Mouse (Mus musculus) adrenal gland, adult 2 months (tissue): Measurements from ENCODE around the gene Obox5. TPM values are rescaled to one million over a fixed set of nuclear protein-coding genes. Genes with fewer than 3 reads are reported as not detected.
"Not testable (repeated sequence)": the region's sequence is repeated elsewhere in the genome, so short reads cannot be mapped to it uniquely, and the experiment has no call there.

Experiments
- DNase-seq: peaks from one replicate; pipeline ENCODE4 v3.0.0; 2021
- long read RNA-seq: library from polyadenylated mRNA; stranded (forward); transcript quantifications from one replicate; pipeline ENCODE4 v2.0.0, GENCODE M21; 2021
- polyA plus RNA-seq: library from polyadenylated mRNA; depleted of rRNA; stranded (reverse); fragments of >200 nt; gene quantifications from 2 replicates; pipeline ENCODE4 v1.2.3, GENCODE M21; 2012; rRNA removed
- total RNA-seq, 2 experiments: library from RNA; stranded (reverse); gene quantifications; 2 replicates each; pipeline ENCODE4 v1.2.3; 2021

Gene Obox5
- not detected for total RNA-seq
- not detected in 2 replicates for polyA plus RNA-seq
- long read RNA-seq: 0 reads

DNA sequence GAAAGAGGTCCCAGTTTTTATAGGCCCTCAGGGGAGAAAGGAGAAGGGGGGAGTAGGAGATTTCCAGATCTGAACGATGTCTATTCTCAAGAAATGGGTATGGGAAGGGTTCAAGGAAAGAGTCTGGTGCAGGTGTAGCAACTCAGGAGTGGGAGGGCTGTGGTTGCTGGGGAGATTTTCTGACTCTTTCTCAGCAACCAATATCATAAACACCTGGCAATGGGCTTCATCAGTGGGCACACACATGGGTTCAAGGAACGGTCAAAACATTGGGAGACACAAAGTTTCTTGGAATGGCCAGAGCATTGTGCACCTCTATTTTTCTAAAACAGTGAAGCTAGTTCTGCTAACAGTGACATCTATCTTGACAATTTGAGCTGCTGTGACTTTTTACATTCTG is at the start of gene Obox5:
Obox5 (plus strand) TSS at position 301 of the 400 bp plus-strand sequence.
- not testable (repeated sequence) for DNase-seq

GRCm38 (mm10) chr7:15749296-15749695 is 635 bp upstream of the Obox5 start:
- DNase-seq: not testable (repeated sequence)

Other genes starting within 250 kb of the Obox5 start
- gene Obox3, start 110.2 kb upstream of the Obox5 start, total RNA-seq: not detected
- not detected in 2 replicates for gene Obox3, start 110.2 kb upstream of the Obox5 start, polyA plus RNA-seq
- not detected for gene Obox6, start 89.5 kb downstream of the Obox5 start, total RNA-seq
- not detected in 2 replicates for gene Obox6, start 89.5 kb downstream of the Obox5 start, polyA plus RNA-seq
- not detected for gene Crx, start 129.8 kb downstream of the Obox5 start, total RNA-seq
- gene Crx, start 129.8 kb downstream of the Obox5 start, polyA plus RNA-seq: not detected in 2 replicates
- gene Crxos, start 132.5 kb downstream of the Obox5 start, total RNA-seq: not detected
- 0.04 TPM in 2 replicates for gene Crxos, start 132.5 kb downstream of the Obox5 start, polyA plus RNA-seq
- 100 to 1,000 TPM; 158 to 238 TPM for gene Selenow, start 172.3 kb downstream of the Obox5 start, total RNA-seq
- gene Selenow, start 172.3 kb downstream of the Obox5 start, polyA plus RNA-seq: 223 and 233 TPM in 2 replicates
- gene Nop53, start 195.9 kb downstream of the Obox5 start, total RNA-seq: 100 to 1,000 TPM; 169 to 171 TPM
- 64.4 and 69.9 TPM in 2 replicates for gene Nop53, start 195.9 kb downstream of the Obox5 start, polyA plus RNA-seq
- 10 to 100 TPM; 40.2 to 87.6 TPM for gene Ehd2, start 217.4 kb downstream of the Obox5 start, total RNA-seq
- 70.9 and 89.0 TPM in 2 replicates for gene Ehd2, start 217.4 kb downstream of the Obox5 start, polyA plus RNA-seq